In the genomic region with DNA sequence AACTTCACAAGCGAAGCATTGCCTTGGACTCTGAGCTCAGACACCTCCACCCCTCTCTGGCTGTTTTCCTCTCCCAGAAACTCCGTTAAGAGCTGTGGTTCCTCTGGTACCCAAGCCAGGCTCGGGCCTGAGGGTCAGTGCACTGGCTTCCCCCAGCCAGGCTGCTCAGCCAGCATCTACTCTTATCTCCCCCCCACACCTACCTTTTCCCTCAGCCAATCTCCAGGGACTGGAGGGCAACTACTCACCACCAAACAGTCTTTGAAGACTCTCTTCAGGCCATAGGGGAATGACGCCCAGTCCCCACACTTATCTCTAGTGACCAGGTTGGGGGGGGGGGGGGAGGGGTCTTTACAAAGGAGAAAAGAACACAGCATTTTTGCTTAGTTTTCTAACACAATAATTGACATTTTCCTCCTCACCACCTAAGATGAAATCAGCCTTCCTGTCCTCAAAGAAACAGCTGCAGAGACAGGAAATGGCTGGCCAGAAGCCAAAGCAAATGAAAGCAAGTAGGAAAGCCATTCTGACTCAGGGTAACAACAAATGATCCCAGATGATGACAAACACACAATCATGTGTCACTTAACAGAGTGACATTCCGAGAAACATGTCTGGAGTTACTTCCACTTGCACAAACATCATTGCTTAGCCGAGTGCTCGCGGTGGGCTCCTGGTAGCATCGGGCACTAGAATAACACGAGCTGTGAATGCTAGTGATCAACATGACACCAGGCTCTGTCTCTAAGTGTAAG, we compare ENCODE assay signal across 8 mouse cellular contexts.
DNase-seq lines count a peak whose midpoint lies in the region; ATAC-seq and TF ChIP-seq lines count a peak whose summit lies in the region.

No protein-coding gene starts in this region.

- H3K4me3 ChIP-seq in heart, embryonic 15.5 days = no peak overlapping the region
- H3K4me3 ChIP-seq in limb, embryonic 14.5 days (replicated peaks; ENCODE audit: low read length) = no peak overlapping the region
- no peak overlapping the region for H3K4me3 ChIP-seq in stomach, embryonic 15.5 days (replicated peaks)
- H3K4me3 ChIP-seq in hindbrain, embryonic 12.5 days = no peak overlapping the region

- no peak for TF ChIP-seq CTCF in brain, embryonic 14.5 days (IDR thresholded peaks at IDR 0.05; ENCODE audit: borderline replicate concordance, extremely low read depth, insufficient read depth, insufficient read length)

- no peaks in the 10 kb centered on the region for H3K36me3 ChIP-seq in heart, embryonic 15.5 days
- H3K36me3 ChIP-seq in limb, embryonic 14.5 days (ENCODE audit: control insufficient read depth, insufficient read depth, low read length) = no peaks in the 10 kb centered on the region
- no peaks in the 10 kb centered on the region for H3K36me3 ChIP-seq in stomach, embryonic 15.5 days
- no peaks in the 10 kb centered on the region for H3K36me3 ChIP-seq in hindbrain, embryonic 12.5 days

- DNase-seq in left cerebral cortex, adult 18-20 months (ENCODE audit: low spot score in 2 of 2) = peak; percentile 5 to 22
- DNase-seq in left cerebral cortex, adult 9 months (ENCODE audit: low spot score in 2 of 2) = no peak
- peak; percentile 59 for DNase-seq in brain, embryonic 14.5 days (ENCODE audit: low read depth)
- DNase-seq in limb, embryonic 14.5 days (ENCODE audit: low spot score) = peak; percentile 29
- DNase-seq in urinary bladder, postnatal 4 days (ENCODE audit: low spot score in 2 of 2) = no peak

- H3K9me3 ChIP-seq in heart, embryonic 15.5 days (replicated peaks) = no peaks in the 10 kb centered on the region
- H3K9me3 ChIP-seq in limb, embryonic 14.5 days (ENCODE audit: control insufficient read depth, low read length) = no peaks in the 10 kb centered on the region
- no peaks in the 10 kb centered on the region for H3K9me3 ChIP-seq in stomach, embryonic 15.5 days
- H3K9me3 ChIP-seq in hindbrain, embryonic 12.5 days (replicated peaks) = no peaks in the 10 kb centered on the region

- WGBS in heart, embryonic 15.5 days = 50% methylated on average over 10 of the region's 10 CpGs
- 68% methylated on average over 10 of the region's 10 CpGs for WGBS in limb, embryonic 14.5 days
- WGBS in stomach, embryonic 15.5 days = 66% methylated on average over 10 of the region's 10 CpGs
- WGBS in hindbrain, embryonic 12.5 days = 74% methylated on average over 10 of the region's 10 CpGs

- H3K9ac ChIP-seq in heart, embryonic 15.5 days = no peak overlapping the region
- no peak overlapping the region for H3K9ac ChIP-seq in limb, embryonic 14.5 days (ENCODE audit: low read depth, low read length, severe bottlenecking)
- H3K9ac ChIP-seq in stomach, embryonic 15.5 days = no peak overlapping the region
- no peak overlapping the region for H3K9ac ChIP-seq in hindbrain, embryonic 12.5 days

- no peak overlapping the region for H3K4me2 ChIP-seq in heart, embryonic 15.5 days
- no peak overlapping the region for H3K4me2 ChIP-seq in limb, embryonic 14.5 days (replicated peaks; ENCODE audit: low read depth, low read length, severe bottlenecking)
- H3K4me2 ChIP-seq in stomach, embryonic 15.5 days = no peak overlapping the region
- no peak overlapping the region for H3K4me2 ChIP-seq in hindbrain, embryonic 12.5 days (replicated peaks)

- ATAC-seq in heart, embryonic 15.5 days (replicated peaks; ENCODE audit: insufficient number of reproducible peaks, insufficient read depth, low FRiP score, low read depth) = peak; percentile 47; the same call in 1 of the 2 replicates
- no peak for ATAC-seq in limb, embryonic 14.5 days (ENCODE audit: low FRiP score, low read depth)
- peak; percentile 27; the same call in 1 of the 2 replicates for ATAC-seq in stomach, embryonic 15.5 days (ENCODE audit: insufficient read depth, low FRiP score, low read depth)
- ATAC-seq in hindbrain, embryonic 12.5 days (ENCODE audit: low FRiP score) = no peak

- TF ChIP-seq POLR2A in brain, embryonic 14.5 days (IDR thresholded peaks at IDR 0.05; ENCODE audit: borderline replicate concordance, extremely low read depth, insufficient read depth, insufficient read length, poor library complexity, severe bottlenecking) = no peak
- TF ChIP-seq POLR2A in limb, embryonic 14.5 days (IDR thresholded peaks at IDR 0.05; ENCODE audit: borderline replicate concordance, extremely low read depth, insufficient read depth, insufficient read length) = no peak

- no peak overlapping the region for H3K27ac ChIP-seq in heart, embryonic 15.5 days
- no peak overlapping the region for H3K27ac ChIP-seq in limb, embryonic 14.5 days (replicated peaks; ENCODE audit: low read depth, low read length)
- H3K27ac ChIP-seq in stomach, embryonic 15.5 days = no peak overlapping the region
- H3K27ac ChIP-seq in hindbrain, embryonic 12.5 days = no peak overlapping the region

- no peaks in the 10 kb centered on the region for H3K4me1 ChIP-seq in heart, embryonic 15.5 days (replicated peaks)
- H3K4me1 ChIP-seq in limb, embryonic 14.5 days (ENCODE audit: control insufficient read depth, insufficient read depth, low read length) = no peaks in the 10 kb centered on the region
- H3K4me1 ChIP-seq in stomach, embryonic 15.5 days = no peaks in the 10 kb centered on the region
- no peaks in the 10 kb centered on the region for H3K4me1 ChIP-seq in hindbrain, embryonic 12.5 days

- H3K27me3 ChIP-seq in heart, embryonic 15.5 days = no peaks in the 10 kb centered on the region
- H3K27me3 ChIP-seq in limb, embryonic 14.5 days (ENCODE audit: control insufficient read depth, insufficient read depth, low read length) = no peaks in the 10 kb centered on the region
- no peaks in the 10 kb centered on the region for H3K27me3 ChIP-seq in stomach, embryonic 15.5 days (replicated peaks)
- H3K27me3 ChIP-seq in hindbrain, embryonic 12.5 days = no peaks in the 10 kb centered on the region

Comparison
In these comparisons a context has a peak if more than half of its experiments do, and no peak if none do; other contexts are left out.
1. DNase-seq: peak in left cerebral cortex, adult 18-20 months (2 of 2), brain, embryonic 14.5 days (single experiment) and limb, embryonic 14.5 days (single experiment); none in left cerebral cortex, adult 9 months (0 of 2) and urinary bladder, postnatal 4 days (0 of 2).
2. ATAC-seq: peak in heart, embryonic 15.5 days (single experiment) and stomach, embryonic 15.5 days (single experiment); none in limb, embryonic 14.5 days (single experiment) and hindbrain, embryonic 12.5 days (single experiment).